8 mouse cellular contexts compared by ENCODE assay signal in genomic region chr17:28592998-28593397, GRCm38 (mm10). TPM values are rescaled to one million over a fixed set of nuclear protein-coding genes. Genes with fewer than 3 reads are reported as not detected.
DNase-seq lines count a peak whose midpoint lies in the region; ATAC-seq and TF ChIP-seq lines count a peak whose summit lies in the region.

No protein-coding gene starts in this region.

- H3K9ac ChIP-seq in lung, postnatal 0 days (replicated peaks; ENCODE audit: low read depth), result no peak overlapping the region

- POLR2A ChIA-PET in Patski (lab: Charles Lee), result interaction anchor here (0.8 kb wide), 1 partner anchor 55 kb away, joined by 3 read pairs; no protein-coding TSS in a partner anchor

- H3K4me2 ChIP-seq in lung, postnatal 0 days (replicated peaks; ENCODE audit: low read depth, low read length), result no peak overlapping the region

- WGBS in lung, postnatal 0 days, result 14% methylated on average over 4 of the region's 4 CpGs

- in situ Hi-C loops in Patski (cut with MboI; ENCODE audit: low pct_unique_long_range_greater_than_20kb), result no loop called here

- CTCF ChIA-PET in Patski (lab: Charles Lee), result interaction anchor here (0.9 to 2.9 kb wide), 7 partner anchors 9 to 45 kb away, joined by 3 to 14 read pairs (median 5); no protein-coding TSS in a partner anchor

- H3K4me3 ChIP-seq in C2C12 (ENCODE audit: insufficient read depth, poor library complexity, severe bottlenecking), result no peak overlapping the region
- no peak overlapping the region for H3K4me3 ChIP-seq in lung, postnatal 0 days (ENCODE audit: low read depth, low read length)

- no peak overlapping the region for H3K27ac ChIP-seq in lung, postnatal 0 days (ENCODE audit: low read length)

- intact Hi-C loops in gastrocnemius, postnatal 36 days (cut with DNase I), result loop anchor here (5.0 kb wide), 1 partner anchor 54 kb away; no protein-coding TSS in a partner anchor

- DNase-seq in Patski (ENCODE audit: low read depth, low spot score), result peak; percentile 19
- DNase-seq in cerebellum, postnatal 10 days, result peak; percentile 89 to 91
- DNase-seq in gastrocnemius, postnatal 36 days, result peak; percentile 53 to 55
- peak; percentile 74 for DNase-seq in layer of hippocampus, adult 11-12 months (ENCODE audit: low spot score)
- DNase-seq in lung, postnatal 0 days (ENCODE audit: low spot score), result peak; percentile 60
- peak; percentile 54 to 60 for DNase-seq in right cerebral cortex, postnatal 36 days (ENCODE audit: low spot score in 2 of 2)
- peak; percentile 76 for DNase-seq in yolk sac, embryonic 10.5 days (ENCODE audit: low spot score)

- H3K27me3 ChIP-seq in C2C12 (ENCODE audit: control insufficient read depth, insufficient read depth, insufficient read length) (no peaks in the 10 kb centered on the region), Patski (no peaks in the 10 kb centered on the region)
- no peaks in the 10 kb centered on the region for H3K27me3 ChIP-seq in lung, postnatal 0 days (replicated peaks; ENCODE audit: insufficient read depth, low read length)

- H3K79me2 ChIP-seq in C2C12 (ENCODE audit: control insufficient read depth, insufficient read depth), result no peaks in the 10 kb centered on the region

- ATAC-seq in Patski, result no peak
- peak; percentile 55 for ATAC-seq in lung, postnatal 0 days

- no peak for TF ChIP-seq EP300 in lung, postnatal 0 days (IDR thresholded peaks at IDR 0.05)

- no peaks in the 10 kb centered on the region for H3K4me1 ChIP-seq in lung, postnatal 0 days (ENCODE audit: insufficient read depth, low read depth, low read length)

- TF ChIP-seq CTCF in C2C12 (IDR thresholded peaks at IDR 0.05; ENCODE audit: control insufficient read depth, insufficient read depth, insufficient read length) (peak; percentile 73), Patski (IDR thresholded peaks at IDR 0.05) (peak; percentile 98)
- peak; percentile 89 for TF ChIP-seq CTCF in lung, postnatal 0 days (IDR thresholded peaks at IDR 0.05)

- peaks cover 85% of the 10 kb centered on the region for H3K36me3 ChIP-seq in C2C12 (ENCODE audit: control insufficient read depth, insufficient read depth)
- peaks cover 20% of the 10 kb centered on the region for H3K36me3 ChIP-seq in lung, postnatal 0 days (ENCODE audit: insufficient read depth, low read length)

- H3ac ChIP-seq in C2C12 (ENCODE audit: control insufficient read depth, insufficient read length, low read depth), result no peak overlapping the region

- H3K9me3 ChIP-seq in lung, postnatal 0 days (ENCODE audit: low read length), result no peaks in the 10 kb centered on the region

- no peaks in the 10 kb centered on the region for H3K79me3 ChIP-seq in C2C12 (ENCODE audit: low read depth)

TF ChIP-seq in C2C12, 6 proteins besides CTCF, POLR2A, EP300 and RAD21:
- TF ChIP-seq MAX (IDR thresholded peaks at IDR 0.05) (no peak), MYOG (IDR thresholded peaks at IDR 0.05; ENCODE audit: control insufficient read depth, extremely low read depth, insufficient read length) (no peak), USF1 (IDR thresholded peaks at IDR 0.05; ENCODE audit: low read depth) (no peak), CEBPB (IDR thresholded peaks at IDR 0.05; ENCODE audit: low read depth) (no peak), FOSL1 (IDR thresholded peaks at IDR 0.05; ENCODE audit: insufficient read depth, low read length, poor library complexity, severe bottlenecking) (no peak)

RNA-seq across cellular contexts. Expression of gene Lhfpl5, which starts 17.6 kb away (rescaled TPM):
- polyA plus RNA-seq in C2C12 (2012; fragmentation: generic; extraction: Trizol) (0.06 TPM), Patski (2021) (0.09 TPM)
- total RNA-seq in gastrocnemius, postnatal 36 days (2021), result not detected
- polyA plus RNA-seq in lung, postnatal 0 days (2015; fragmentation: Nextera tagmentation; extraction: Ambion mirVana), result 0.07 and 0.25 TPM in 2 replicates

RNA-seq across cellular contexts. Expression of gene Srpk1, which starts 29.5 kb away (rescaled TPM):
- polyA plus RNA-seq in C2C12 (2012; fragmentation: generic; extraction: Trizol) (29.0 TPM), Patski (2021) (103 TPM)
- 10 to 100 TPM; 24.7 to 26.6 TPM for total RNA-seq in gastrocnemius, postnatal 36 days (2021)
- 37.1 and 41.9 TPM in 2 replicates for polyA plus RNA-seq in lung, postnatal 0 days (2015; fragmentation: Nextera tagmentation; extraction: Ambion mirVana)

RNA-seq across cellular contexts. Expression of gene Clps, which starts 32.4 kb away (rescaled TPM):
- polyA plus RNA-seq in C2C12 (2012; fragmentation: generic; extraction: Trizol) (not detected), Patski (2021) (not detected)
- not detected for total RNA-seq in gastrocnemius, postnatal 36 days (2021)
- 0.32 and 0.42 TPM in 2 replicates for polyA plus RNA-seq in lung, postnatal 0 days (2015; fragmentation: Nextera tagmentation; extraction: Ambion mirVana)

RNA-seq across cellular contexts. Expression of gene Clpsl2, which starts 43.8 kb away (rescaled TPM):
- polyA plus RNA-seq in C2C12 (2012; fragmentation: generic; extraction: Trizol), result not detected
- not detected for polyA plus RNA-seq in Patski (2021)
- not detected for total RNA-seq in gastrocnemius, postnatal 36 days (2021)
- polyA plus RNA-seq in lung, postnatal 0 days (2015; fragmentation: Nextera tagmentation; extraction: Ambion mirVana), result not detected in 2 replicates

Comparison
In these comparisons a context has a peak if more than half of its experiments do, and no peak if none do; other contexts are left out.
1. DNase-seq: peak in every context shown above with its lines; median percentile 90 in cerebellum, postnatal 10 days; 76 in yolk sac, embryonic 10.5 days; 74 in layer of hippocampus, adult 11-12 months; 60 in lung, postnatal 0 days; 57 in right cerebral cortex, postnatal 36 days; 54 in gastrocnemius, postnatal 36 days; 19 in Patski.